Mouse (Mus musculus): ENCODE data around the gene Atp1a4.

- TF ChIP-seq CTCF (IDR thresholded peaks at IDR 0.05; ENCODE audit: borderline replicate concordance, insufficient read depth, low read length) = no peak
- no peak for TF ChIP-seq POLR2A (IDR thresholded peaks at IDR 0.05; ENCODE audit: low read depth, low read length)
These were observed 44.4 kb downstream of the Atp1a4 start for GRCm38 (mm10) chr1:172213771-172214170.
